Mouse (Mus musculus) thymus, postnatal 36 days (tissue): ENCODE measurements around the gene Crocc2.

ENCODE experiments used
- DNase-seq, 2 experiments: peaks; one replicate each; pipeline ENCODE4 v3.0.0; 2022; ENCODE audit warnings: mixed read lengths in 2 of 2

Crocc2 gene

GRCm38 (mm10) chr1:93277041-93277440, 108.5 kb downstream of the Crocc2 start:
- DNase-seq = no peak
